Mouse (Mus musculus) heart, adult 2 months (tissue): ENCODE measurements around the gene Hspa8. TPM values are rescaled to one million over a fixed set of nuclear protein-coding genes. Genes with fewer than 3 reads are reported as not detected.

Experiments
- DNase-seq, 2 experiments: peaks; one replicate each; pipeline ENCODE4 v3.0.0; 2021
- H3K27ac ChIP-seq: fragments of 200-600 bp; 2 replicates; pipeline ENCODE4 v1.8.1; 2022
- H3K27me3 ChIP-seq: fragments of 200-500 bp; 2 replicates; pipeline ENCODE4 v1.6.1; 2012; ENCODE audit warnings: mild to moderate bottlenecking, low read length, inconsistent platforms, mixed read lengths; ENCODE audit not compliant: control insufficient read depth, insufficient read depth
- H3K36me3 ChIP-seq: fragments of 200-500 bp; 2 replicates; pipeline ENCODE4 v1.6.1; 2012; ENCODE audit warnings: low read length, inconsistent platforms; ENCODE audit not compliant: control insufficient read depth, insufficient read depth
- H3K4me1 ChIP-seq: fragments of 200-500 bp; 2 replicates; pipeline ENCODE4 v1.6.1; 2011; ENCODE audit warnings: low read length; ENCODE audit not compliant: control insufficient read depth, insufficient read depth
- H3K4me3 ChIP-seq: fragments of 200-600 bp; 2 replicates; pipeline ENCODE4 v1.8.1; 2022
- H3K79me2 ChIP-seq: fragments of 200-500 bp; replicated peaks from 2 replicates; pipeline ENCODE4 v1.6.1; 2012; ENCODE audit warnings: mild to moderate bottlenecking, inconsistent platforms, low read length, moderate library complexity, mixed read lengths; ENCODE audit not compliant: control insufficient read depth, insufficient read depth
- H3K9ac ChIP-seq: fragments of 200-500 bp; 2 replicates; pipeline ENCODE4 v1.6.1; 2012; ENCODE audit warnings: low read depth, mild to moderate bottlenecking, control low read depth, inconsistent platforms, low read length, mixed read lengths
- CTCF ChIP-seq: fragments of 200-600 bp; IDR thresholded peaks from 2 replicates; pipeline ENCODE4 v1.8.1; 2022; ENCODE audit warnings: antibody characterized with exemption, mild to moderate bottlenecking, moderate library complexity
- EP300 ChIP-seq: fragments of 200-500 bp; IDR thresholded peaks from 2 replicates; pipeline ENCODE4 v1.6.1; 2011; ENCODE audit warnings: low read depth, low read length, control low read depth; ENCODE audit not compliant: insufficient read depth
- POLR2A ChIP-seq: fragments of 200-500 bp; IDR thresholded peaks from 2 replicates; pipeline ENCODE4 v1.6.1; 2011; ENCODE audit warnings: mild to moderate bottlenecking, low read depth, low read length, control low read depth; ENCODE audit not compliant: insufficient read depth
- WGBS: fragments of 180-500 bp; shearing (Covaris S2); methylation state at CpG from one replicate; pipeline ENCODE4 v1.1.7; 2018; 5-methylcytosine and 5-hydroxymethylcytosine counted together
- intact Hi-C: fragments of 180-260 bp; cut with DNase I; formaldehyde crosslinking; loops from one replicate; pipeline ENCODE4 v1.15.1; 2025
- polyA plus RNA-seq: library from polyadenylated mRNA; depleted of rRNA; stranded (reverse); fragments of >200 nt; gene quantifications from 2 replicates; pipeline ENCODE4 v1.2.3, GENCODE M21; 2012; rRNA removed
- total RNA-seq, 2 experiments: library from RNA; stranded (reverse); gene quantifications; 2 replicates each; pipeline ENCODE4 v1.2.3; 2021

The Hspa8 gene
- total and polyA plus RNA-seq, 3 experiments = 1,540 to 2,007 (median 1,554) TPM

DNA sequence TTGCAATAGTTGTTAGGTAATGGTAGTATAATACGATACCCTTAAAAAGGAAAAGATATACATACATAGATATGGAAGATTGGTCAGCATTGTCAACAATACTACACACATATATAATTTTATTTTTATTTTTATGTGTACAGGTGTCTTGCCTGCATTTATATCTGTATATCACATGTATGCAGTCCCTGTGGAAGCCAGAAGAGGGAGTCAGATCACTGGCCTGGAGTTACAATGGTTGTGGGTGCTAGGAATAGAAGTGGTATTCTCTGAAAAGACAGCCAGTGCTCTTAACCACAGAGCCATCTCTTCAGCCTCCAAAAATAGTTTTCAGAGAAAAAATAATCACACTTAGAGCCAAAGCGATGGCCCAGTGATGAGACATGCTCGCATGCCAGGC lies 35.9 kb downstream of the Hspa8 start:
- H3K9ac ChIP-seq = no peak overlapping the region
- no peaks in the 10 kb centered on the region for H3K79me2 ChIP-seq
- no peak overlapping the region for H3K4me3 ChIP-seq
- H3K27ac ChIP-seq = no peak overlapping the region
- TF ChIP-seq EP300 (no peak), CTCF (no peak), POLR2A (no peak)
- H3K27me3 ChIP-seq = no peaks in the 10 kb centered on the region
- WGBS = 74% methylated on average over 3 of the region's 3 CpGs
- no peaks in the 10 kb centered on the region; the same call in 1 of the 2 replicates for H3K4me1 ChIP-seq
- intact Hi-C loops = loop anchor here (10.0 kb wide), 1 partner anchor 98 kb away; no protein-coding TSS in a partner anchor
- no peak for DNase-seq
- H3K36me3 ChIP-seq = no peaks in the 10 kb centered on the region

DNA sequence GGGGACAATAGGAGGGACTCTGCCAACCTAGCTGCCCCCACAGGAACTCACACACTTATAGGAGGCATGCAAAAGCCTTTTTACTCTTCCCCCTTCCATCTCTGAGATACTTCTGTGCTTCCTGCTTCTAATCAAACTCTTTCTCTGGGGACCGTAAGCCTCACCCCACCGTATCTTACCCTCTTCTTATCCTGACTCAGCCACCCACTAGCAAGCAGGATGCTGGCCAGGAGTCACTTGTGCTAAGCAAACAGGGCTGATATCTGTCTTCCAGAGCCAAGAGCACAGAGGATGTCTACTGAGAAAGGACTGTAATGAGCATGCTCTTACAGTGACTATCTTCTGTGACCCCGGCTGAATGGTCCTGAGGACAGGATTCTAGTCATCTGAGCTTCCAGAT lies 38.9 kb downstream of the Hspa8 start:
- no peak overlapping the region for H3K4me3 ChIP-seq
- no peaks in the 10 kb centered on the region for H3K36me3 ChIP-seq
- TF ChIP-seq EP300 (no peak), CTCF (no peak), POLR2A (no peak)
- DNase-seq = no peak
- no peaks in the 10 kb centered on the region for H3K4me1 ChIP-seq
- no peaks in the 10 kb centered on the region for H3K79me2 ChIP-seq
- intact Hi-C loops = loop anchor here (10.0 kb wide), 1 partner anchor 95 kb away; no protein-coding TSS in a partner anchor
- H3K27me3 ChIP-seq = no peaks in the 10 kb centered on the region
- H3K9ac ChIP-seq = no peak overlapping the region
- 33% methylated on average over 3 of the region's 3 CpGs for WGBS
- no peak overlapping the region for H3K27ac ChIP-seq

DNA sequence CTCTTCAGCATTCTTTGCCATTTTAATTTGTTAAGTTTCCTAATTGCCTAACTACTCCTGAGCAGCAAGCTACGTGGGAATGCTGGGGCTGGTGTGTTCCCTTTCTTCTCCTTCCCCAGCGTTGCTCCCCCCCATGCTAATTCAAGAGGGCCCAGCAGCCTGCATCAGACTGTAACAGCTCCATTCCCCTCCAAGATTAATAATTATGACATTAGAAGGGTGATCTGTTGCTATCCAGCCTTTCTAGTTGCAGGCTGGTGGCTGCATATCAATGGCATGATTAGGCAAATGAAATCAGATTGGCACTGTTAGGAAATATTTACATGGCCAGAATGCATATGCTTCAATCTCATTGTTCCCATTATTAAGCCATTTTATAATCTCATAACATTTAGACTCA lies 50.7 kb downstream of the Hspa8 start:
- intact Hi-C loops = no loop called here
- Histone ChIP-seq H3K79me2 (no peaks in the 10 kb centered on the region), H3K36me3 (no peaks in the 10 kb centered on the region), H3K27ac (no peak overlapping the region), H3K4me3 (no peak overlapping the region), H3K4me1 (no peaks in the 10 kb centered on the region), H3K27me3 (no peaks in the 10 kb centered on the region; the same call in 1 of the 2 replicates), H3K9ac (no peak overlapping the region)
- TF ChIP-seq POLR2A (no peak), EP300 (no peak), CTCF (no peak)
- DNase-seq = no peak
- 56% methylated on average over 2 of the region's 2 CpGs for WGBS

DNA sequence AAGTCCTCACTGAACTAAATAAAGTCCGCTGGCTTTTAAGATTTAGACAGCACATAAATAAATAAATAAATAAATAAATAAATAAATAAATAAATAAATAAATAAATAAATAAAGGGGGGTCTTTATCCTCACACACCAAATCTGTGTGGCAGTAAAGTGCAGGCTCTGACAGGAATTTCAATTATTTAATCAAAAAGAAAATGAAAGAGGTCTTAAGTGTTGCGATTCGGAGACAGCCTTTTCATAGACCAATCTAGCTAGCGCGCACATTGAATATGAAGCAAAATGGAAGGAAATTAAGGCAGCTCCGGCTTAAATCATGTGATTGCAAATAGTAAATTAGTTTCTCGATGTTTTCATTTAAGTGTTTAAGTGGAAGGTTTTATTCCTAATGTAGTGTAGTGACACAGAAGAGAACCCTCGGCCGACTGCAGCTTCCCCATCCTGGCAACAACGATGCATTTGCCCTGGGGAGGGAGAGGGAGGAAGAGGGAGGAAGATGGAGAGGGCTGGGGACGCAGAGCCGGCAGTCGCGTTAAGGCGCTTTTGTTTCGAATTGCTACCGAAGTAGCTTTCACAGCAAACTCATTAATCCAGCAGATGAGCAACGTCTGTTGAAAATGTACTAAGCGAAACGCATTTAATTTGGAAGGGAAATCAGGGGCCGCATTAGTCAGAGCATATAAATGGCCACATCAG lies 57.8 kb downstream of the Hspa8 start:
- TF ChIP-seq EP300 = no peak
- TF ChIP-seq POLR2A = no peak
- no peak for TF ChIP-seq CTCF
- Histone ChIP-seq H3K27ac (no peak overlapping the region), H3K4me3 (peak overlapping the region; percentile 27), H3K9ac (no peak overlapping the region), H3K36me3 (no peaks in the 10 kb centered on the region), H3K4me1 (no peaks in the 10 kb centered on the region), H3K27me3 (no peaks in the 10 kb centered on the region), H3K79me2 (no peaks in the 10 kb centered on the region)
- intact Hi-C loops = no loop called here
- 8% methylated on average over 21 of the region's 21 CpGs for WGBS
- DNase-seq = no peak

DNA sequence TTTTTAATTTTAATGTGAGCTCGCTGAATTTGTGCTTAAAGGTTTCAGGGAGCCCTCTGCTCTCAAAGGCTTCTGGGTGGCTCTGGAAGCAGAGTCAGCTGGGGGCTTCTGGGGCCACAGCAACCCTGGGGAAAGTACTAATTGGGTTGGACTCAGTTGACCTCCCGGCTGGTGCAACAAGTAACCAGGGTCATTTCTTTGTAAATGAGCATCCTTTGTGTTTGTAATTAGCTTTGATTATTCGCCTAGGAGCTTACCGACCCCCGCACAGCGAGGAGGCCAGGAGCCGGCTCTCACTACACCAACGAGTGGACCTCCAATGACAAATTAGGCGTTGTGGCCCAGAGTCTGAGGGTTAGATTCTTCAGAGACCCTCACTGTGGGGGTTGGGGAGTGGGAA lies 58.4 kb downstream of the Hspa8 start:
- Histone ChIP-seq H3K36me3 (no peaks in the 10 kb centered on the region), H3K4me3 (no peak overlapping the region), H3K27ac (no peak overlapping the region), H3K79me2 (no peaks in the 10 kb centered on the region), H3K27me3 (no peaks in the 10 kb centered on the region), H3K9ac (no peak overlapping the region), H3K4me1 (no peaks in the 10 kb centered on the region)
- DNase-seq = no peak
- 31% methylated on average over 9 of the region's 9 CpGs for WGBS
- TF ChIP-seq CTCF (no peak), POLR2A (no peak), EP300 (no peak)
- intact Hi-C loops = no loop called here

Other genes with a start within 250 kb of the Hspa8 start
- not detected for gene Gm21915, start 130.4 kb upstream of the Hspa8 start, total RNA-seq
- not detected in 2 replicates for gene Gm21915, start 130.4 kb upstream of the Hspa8 start, polyA plus RNA-seq
- 1 to 10 TPM; 4.4 to 5.5 TPM for gene Clmp, start 115.0 kb upstream of the Hspa8 start, total RNA-seq
- gene Clmp, start 115.0 kb upstream of the Hspa8 start, polyA plus RNA-seq = 2.8 and 3.1 TPM in 2 replicates
- gene Bsx, start 73.1 kb downstream of the Hspa8 start, total RNA-seq = not detected
- gene Bsx, start 73.1 kb downstream of the Hspa8 start, polyA plus RNA-seq = not detected in 2 replicates
- gene Jhy, start 163.1 kb downstream of the Hspa8 start, total RNA-seq = not detected
- gene Jhy, start 163.1 kb downstream of the Hspa8 start, polyA plus RNA-seq = 0.10 TPM in 1 of 2 replicates, not detected in the other
- not detected for gene Crtam, start 203.6 kb downstream of the Hspa8 start, total RNA-seq
- gene Crtam, start 203.6 kb downstream of the Hspa8 start, polyA plus RNA-seq = 0.12 TPM in 1 of 2 replicates, not detected in the other